Mouse (Mus musculus) midbrain, embryonic 15.5 days (tissue): ENCODE measurements around the gene 1700086D15Rik. TPM values are rescaled to one million over a fixed set of nuclear protein-coding genes. Genes with fewer than 3 reads are reported as not detected.

Experiments
- ATAC-seq: fragments of 200-750 bp; cut with Nextera tagmentation; replicated peaks from 2 replicates; pipeline ENCODE4 v1.8.0; 2017; ENCODE audit warnings: moderate TSS enrichment
- H3K27ac ChIP-seq: fragments of 300-500 bp; sonication (generic); 2 replicates; pipeline ENCODE4 v1.5.1; 2015; ENCODE audit warnings: mild to moderate bottlenecking, inconsistent platforms
- H3K27me3 ChIP-seq: fragments of 300-500 bp; sonication (generic); replicated peaks from 2 replicates; pipeline ENCODE4 v1.6.1; 2015; ENCODE audit warnings: inconsistent platforms
- H3K36me3 ChIP-seq: fragments of 300-500 bp; sonication (generic); replicated peaks from 2 replicates; pipeline ENCODE4 v1.6.1; 2015; ENCODE audit warnings: inconsistent platforms
- H3K4me1 ChIP-seq: fragments of 300-500 bp; sonication (generic); 2 replicates; pipeline ENCODE4 v1.6.1; 2015; ENCODE audit warnings: inconsistent platforms
- H3K4me2 ChIP-seq: fragments of 300-500 bp; sonication (generic); 2 replicates; pipeline ENCODE4 v1.6.1; 2015; ENCODE audit warnings: inconsistent platforms, mild to moderate bottlenecking, moderate library complexity
- H3K4me3 ChIP-seq: fragments of 300-500 bp; sonication (generic); 2 replicates; pipeline ENCODE4 v1.5.1; 2015; ENCODE audit warnings: mild to moderate bottlenecking, inconsistent platforms
- H3K9ac ChIP-seq: fragments of 300-500 bp; sonication (generic); 2 replicates; pipeline ENCODE4 v1.6.1; 2015; ENCODE audit warnings: mild to moderate bottlenecking, inconsistent platforms
- H3K9me3 ChIP-seq: fragments of 300-500 bp; sonication (generic); 2 replicates; pipeline ENCODE4 v1.6.1; 2016; ENCODE audit warnings: inconsistent platforms
- WGBS: fragments of 180-500 bp; shearing (Covaris S2); methylation state at CpG from one replicate; pipeline ENCODE4 v1.1.7; 2015; ENCODE audit warnings: mixed read lengths; 5-methylcytosine and 5-hydroxymethylcytosine counted together
- polyA plus RNA-seq: library from polyadenylated mRNA; unstranded; fragments of >200 nt; fragmentation: Nextera tagmentation; extraction: Ambion mirVana; gene quantifications from 2 replicates; pipeline ENCODE4 v1.2.1, GENCODE M21; 2015

Gene 1700086D15Rik
- polyA plus RNA-seq, 1 experiment from 2014 or later: 0.21 TPM

GRCm38 (mm10) chr11:65161881-65162766, 2.4 kb upstream of the 1700086D15Rik start:
- peak; percentile 90 for ATAC-seq
- Histone ChIP-seq H3K4me1 (peaks cover 14% of the 10 kb centered on the region), H3K4me3 (peak overlapping the region; percentile 96), H3K27me3 (no peaks in the 10 kb centered on the region), H3K36me3 (no peaks in the 10 kb centered on the region), H3K9me3 (no peaks in the 10 kb centered on the region), H3K9ac (peak overlapping the region; percentile 96), H3K4me2 (peak overlapping the region; percentile 60), H3K27ac (peak overlapping the region; percentile 89)
- WGBS: 1% methylated on average over 46 of the region's 49 CpGs

GRCm38 (mm10) chr11:65160991-65161880, 1.5 kb upstream of the 1700086D15Rik start:
- H3K9ac ChIP-seq: peak overlapping the region; percentile 96
- no peaks in the 10 kb centered on the region for H3K9me3 ChIP-seq
- peak overlapping the region; percentile 96 for H3K4me3 ChIP-seq
- H3K4me1 ChIP-seq: peaks cover 14% of the 10 kb centered on the region
- no peak for ATAC-seq
- H3K36me3 ChIP-seq: no peaks in the 10 kb centered on the region
- H3K27ac ChIP-seq: no peak overlapping the region
- H3K4me2 ChIP-seq: peak overlapping the region; percentile 60
- WGBS: 60% methylated on average over 7 of the region's 7 CpGs
- no peaks in the 10 kb centered on the region for H3K27me3 ChIP-seq

GRCm38 (mm10) chr11:65158658-65158990, 1.1 kb downstream of the 1700086D15Rik start:
- no peak for ATAC-seq
- Histone ChIP-seq H3K27ac (no peak overlapping the region), H3K4me2 (no peak overlapping the region), H3K4me1 (peaks cover 18% of the 10 kb centered on the region), H3K36me3 (no peaks in the 10 kb centered on the region), H3K9me3 (no peaks in the 10 kb centered on the region), H3K9ac (no peak overlapping the region), H3K4me3 (no peak overlapping the region), H3K27me3 (no peaks in the 10 kb centered on the region)
- 92% methylated on average over 5 of the region's 5 CpGs for WGBS

- H3K9me3 ChIP-seq: no peaks in the 10 kb centered on the region
- H3K4me1 ChIP-seq: peaks cover 19% of the 10 kb centered on the region
- WGBS: 93% methylated on average over 20 of the region's 20 CpGs
- no peak for ATAC-seq
- no peak overlapping the region for H3K27ac ChIP-seq
- H3K27me3 ChIP-seq: no peaks in the 10 kb centered on the region
- no peak overlapping the region for H3K4me3 ChIP-seq
- H3K4me2 ChIP-seq: no peak overlapping the region
- H3K9ac ChIP-seq: no peak overlapping the region
- H3K36me3 ChIP-seq: no peaks in the 10 kb centered on the region
Measured at GRCm38 (mm10) chr11:65157966-65158657, 1.6 kb downstream of the 1700086D15Rik start.

GRCm38 (mm10) chr11:65153006-65153405, 6.7 kb downstream of the 1700086D15Rik start:
- no peak for ATAC-seq
- Histone ChIP-seq H3K4me1 (peaks cover 9% of the 10 kb centered on the region; the same call in 1 of the 2 replicates), H3K4me3 (no peak overlapping the region), H3K27me3 (no peaks in the 10 kb centered on the region), H3K27ac (no peak overlapping the region), H3K9ac (no peak overlapping the region), H3K36me3 (no peaks in the 10 kb centered on the region), H3K9me3 (no peaks in the 10 kb centered on the region), H3K4me2 (no peak overlapping the region)
- 92% methylated on average over 5 of the region's 5 CpGs for WGBS

GRCm38 (mm10) chr11:65148441-65148840, 11.2 kb downstream of the 1700086D15Rik start:
- ATAC-seq: no peak
- no peak overlapping the region for H3K9ac ChIP-seq
- no peaks in the 10 kb centered on the region for H3K36me3 ChIP-seq
- H3K4me1 ChIP-seq: peaks cover 5% of the 10 kb centered on the region; the same call in 1 of the 2 replicates
- no peaks in the 10 kb centered on the region for H3K9me3 ChIP-seq
- no peak overlapping the region for H3K27ac ChIP-seq
- H3K4me2 ChIP-seq: no peak overlapping the region
- 88% methylated on average over 7 of the region's 7 CpGs for WGBS
- no peaks in the 10 kb centered on the region for H3K27me3 ChIP-seq
- no peak overlapping the region for H3K4me3 ChIP-seq

- Histone ChIP-seq H3K4me2 (no peak overlapping the region), H3K4me1 (no peaks in the 10 kb centered on the region), H3K4me3 (no peak overlapping the region), H3K27me3 (no peaks in the 10 kb centered on the region), H3K27ac (no peak overlapping the region), H3K36me3 (no peaks in the 10 kb centered on the region), H3K9me3 (no peaks in the 10 kb centered on the region), H3K9ac (no peak overlapping the region)
- 83% methylated on average over 4 of the region's 4 CpGs for WGBS
- ATAC-seq: no peak
Measured at GRCm38 (mm10) chr11:65142838-65143417, 16.8 kb downstream of the 1700086D15Rik start.

GRCm38 (mm10) chr11:65139030-65139429, 20.7 kb downstream of the 1700086D15Rik start:
- H3K4me3 ChIP-seq: no peak overlapping the region
- no peak for ATAC-seq
- no peak overlapping the region for H3K4me2 ChIP-seq
- H3K4me1 ChIP-seq: no peaks in the 10 kb centered on the region
- H3K9ac ChIP-seq: no peak overlapping the region
- H3K9me3 ChIP-seq: no peaks in the 10 kb centered on the region
- no peak overlapping the region for H3K27ac ChIP-seq
- H3K36me3 ChIP-seq: no peaks in the 10 kb centered on the region
- H3K27me3 ChIP-seq: no peaks in the 10 kb centered on the region
- 87% methylated on average over 3 of the region's 3 CpGs for WGBS

GRCm38 (mm10) chr11:65137145-65137652, 22.5 kb downstream of the 1700086D15Rik start:
- H3K9ac ChIP-seq: no peak overlapping the region
- H3K27me3 ChIP-seq: no peaks in the 10 kb centered on the region
- no peak for ATAC-seq
- H3K4me3 ChIP-seq: no peak overlapping the region
- H3K4me2 ChIP-seq: no peak overlapping the region
- H3K27ac ChIP-seq: no peak overlapping the region
- 69% methylated on average over 2 of the region's 2 CpGs for WGBS
- H3K4me1 ChIP-seq: no peaks in the 10 kb centered on the region
- no peaks in the 10 kb centered on the region for H3K9me3 ChIP-seq
- H3K36me3 ChIP-seq: no peaks in the 10 kb centered on the region

GRCm38 (mm10) chr11:65135251-65135739, 24.4 kb downstream of the 1700086D15Rik start:
- Histone ChIP-seq H3K4me3 (no peak overlapping the region), H3K9ac (no peak overlapping the region), H3K27me3 (no peaks in the 10 kb centered on the region), H3K27ac (no peak overlapping the region), H3K9me3 (no peaks in the 10 kb centered on the region), H3K4me2 (no peak overlapping the region), H3K36me3 (no peaks in the 10 kb centered on the region; the same call in 1 of the 2 replicates), H3K4me1 (no peaks in the 10 kb centered on the region)
- WGBS: 83% methylated on average over 8 of the region's 8 CpGs
- ATAC-seq: no peak

GRCm38 (mm10) chr11:65133661-65134060, 26.0 kb downstream of the 1700086D15Rik start:
- WGBS: 88% methylated on average over 4 of the region's 4 CpGs
- H3K4me2 ChIP-seq: no peak overlapping the region
- no peak overlapping the region for H3K27ac ChIP-seq
- H3K9ac ChIP-seq: no peak overlapping the region
- no peak for ATAC-seq
- no peak overlapping the region for H3K4me3 ChIP-seq
- no peaks in the 10 kb centered on the region for H3K9me3 ChIP-seq
- H3K36me3 ChIP-seq: no peaks in the 10 kb centered on the region; the same call in 1 of the 2 replicates
- H3K27me3 ChIP-seq: no peaks in the 10 kb centered on the region
- H3K4me1 ChIP-seq: no peaks in the 10 kb centered on the region
